ENCODE assay signal across 13 mouse cellular contexts in the genomic region with DNA sequence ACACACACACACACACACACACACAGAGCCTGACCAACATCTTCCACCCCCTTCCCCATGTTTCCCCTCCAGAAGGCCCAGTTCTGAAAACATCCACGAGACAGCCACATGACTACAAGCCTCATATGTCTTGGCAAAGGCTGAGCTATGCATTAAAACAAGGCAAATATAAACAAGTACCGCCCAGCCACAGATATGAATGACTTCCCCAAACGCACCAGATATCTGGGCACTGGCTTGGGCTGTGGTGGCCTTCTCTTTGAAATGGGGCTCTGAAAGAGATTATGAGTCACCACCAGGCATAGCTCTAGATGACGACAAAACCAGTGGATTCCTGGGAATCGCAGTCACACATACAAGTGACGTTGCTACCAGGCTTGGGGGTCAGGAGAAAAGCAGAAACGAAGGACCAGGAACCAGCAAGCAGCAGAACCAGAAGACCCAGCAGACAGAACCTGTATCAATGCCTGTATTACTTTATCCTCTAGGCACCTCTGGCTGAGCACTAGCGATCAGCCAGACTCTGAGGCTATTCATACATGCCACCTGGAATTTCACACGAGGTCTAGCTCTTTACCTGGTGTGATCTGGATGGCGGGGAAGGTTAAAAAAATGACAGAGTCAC. TPM values are rescaled to one million over a fixed set of nuclear protein-coding genes. Genes with fewer than 3 reads are reported as not detected.
DNase-seq lines count a peak whose midpoint lies in the region; ATAC-seq lines count a peak whose summit lies in the region.
"Had no signal": no experiment of that assay in that cellular context is flagged by ENCODE, and none has a peak within 500 bp of the region (broad histone marks: within the 10 kb centered on the region; RNA-seq: fewer than 3 reads in every experiment).

No protein-coding gene starts in this region.

- H3K27me3 ChIP-seq in forebrain, embryonic 10.5 days (ENCODE audit: poor library complexity, severe bottlenecking): no peaks in the 10 kb centered on the region
- H3K27me3 ChIP-seq in forebrain, embryonic 11.5 days (ENCODE audit: control insufficient read depth, insufficient read depth, low read length): no peaks in the 10 kb centered on the region
- H3K27me3 ChIP-seq in forebrain, embryonic 12.5 days: no peaks in the 10 kb centered on the region

- H3K36me3 ChIP-seq in forebrain, embryonic 10.5 days (replicated peaks): peaks cover 23% of the 10 kb centered on the region
- H3K36me3 ChIP-seq in forebrain, embryonic 11.5 days (ENCODE audit: control insufficient read depth, insufficient read depth, low read length): no peaks in the 10 kb centered on the region
- H3K36me3 ChIP-seq in forebrain, embryonic 12.5 days (replicated peaks): peaks cover 10% of the 10 kb centered on the region; the same call in 1 of the 2 replicates

- ATAC-seq in monocyte, adult 5-6 weeks (replicated peaks; ENCODE audit: insufficient number of reproducible peaks, low FRiP score, low TSS enrichment, poor library complexity, severe bottlenecking): peak; percentile 40
- no peak for ATAC-seq in forebrain, embryonic 11.5 days (replicated peaks; ENCODE audit: low FRiP score)
- no peak for ATAC-seq in forebrain, embryonic 12.5 days (ENCODE audit: low FRiP score)

- peak; percentile 34 for DNase-seq in adrenal gland, adult 8-10 months
- DNase-seq in adrenal gland, adult 18-20 months (ENCODE audit: low spot score in 2 of 2): no peak
- peak; percentile 67 for DNase-seq in NIH3T3 (ENCODE audit: low read depth)
- peak; percentile 62 for DNase-seq in liver
- DNase-seq in forebrain, embryonic 10.5 days (ENCODE audit: extremely low spot score, low spot score): no peak
- no peak for DNase-seq in forebrain, embryonic 11.5 days (ENCODE audit: low spot score)
- DNase-seq: cerebellum, postnatal 36 days; gastrocnemius, postnatal 25 days; kidney, postnatal 14 days; lung, postnatal 10 days had no signal

- H3K27ac ChIP-seq in forebrain, embryonic 10.5 days: no peak overlapping the region
- no peak overlapping the region for H3K27ac ChIP-seq in forebrain, embryonic 11.5 days (ENCODE audit: low read depth, low read length)
- H3K27ac ChIP-seq in forebrain, embryonic 12.5 days: no peak overlapping the region

- H3K4me2 ChIP-seq in forebrain, embryonic 11.5 days (ENCODE audit: low read depth, low read length, severe bottlenecking): no peak overlapping the region
- H3K4me2 ChIP-seq in forebrain, embryonic 12.5 days: no peak overlapping the region

- H3K9ac ChIP-seq in forebrain, embryonic 11.5 days (ENCODE audit: low read length): no peak overlapping the region
- no peak overlapping the region for H3K9ac ChIP-seq in forebrain, embryonic 12.5 days

- H3K4me3 ChIP-seq in forebrain, embryonic 10.5 days: no peak overlapping the region
- H3K4me3 ChIP-seq in forebrain, embryonic 11.5 days (ENCODE audit: low read depth, low read length): no peak overlapping the region
- no peak overlapping the region for H3K4me3 ChIP-seq in forebrain, embryonic 12.5 days (replicated peaks)
- H3K4me3 ChIP-seq: myocyte had no signal

- no peaks in the 10 kb centered on the region for H3K4me1 ChIP-seq in forebrain, embryonic 10.5 days
- H3K4me1 ChIP-seq in forebrain, embryonic 11.5 days (replicated peaks; ENCODE audit: control insufficient read depth, insufficient read depth, low read length): no peaks in the 10 kb centered on the region
- no peaks in the 10 kb centered on the region for H3K4me1 ChIP-seq in forebrain, embryonic 12.5 days

- WGBS in forebrain, embryonic 10.5 days: 94% methylated on average over 10 of the region's 10 CpGs
- 90% methylated on average over 10 of the region's 10 CpGs for WGBS in forebrain, embryonic 11.5 days
- 92% methylated on average over 10 of the region's 10 CpGs for WGBS in forebrain, embryonic 12.5 days

- no peaks in the 10 kb centered on the region for H3K9me3 ChIP-seq in forebrain, embryonic 10.5 days
- no peaks in the 10 kb centered on the region for H3K9me3 ChIP-seq in forebrain, embryonic 11.5 days (ENCODE audit: control insufficient read depth, low read length)
- no peaks in the 10 kb centered on the region for H3K9me3 ChIP-seq in forebrain, embryonic 12.5 days

RNA-seq across cellular contexts. Expression of a gene that starts 35.2 kb away (rescaled TPM):
- total RNA-seq in adrenal gland, adult 8-10 months (2022): 10 to 100 TPM; 28.0 to 49.4 (median 37.7) TPM
- 10 to 100 TPM; 21.8 to 23.2 TPM for total RNA-seq in adrenal gland, adult 18-20 months (2021)
- 51.8 to 93.0 TPM (median 58.5 TPM) in 3 replicates for total RNA-seq in monocyte, adult 5-6 weeks (2017)
- 7.8 and 8.0 TPM in 2 replicates for polyA plus RNA-seq in forebrain, embryonic 10.5 days (2016; fragmentation: Nextera tagmentation; extraction: Ambion mirVana)
- 11.6 TPM in 2 replicates for polyA plus RNA-seq in forebrain, embryonic 11.5 days (2014; fragmentation: Nextera tagmentation; extraction: Ambion mirVana)
- polyA plus RNA-seq in forebrain, embryonic 12.5 days (2016; fragmentation: Nextera tagmentation; extraction: Ambion mirVana): 9.6 and 10.6 TPM in 2 replicates

Comparison
In these comparisons a context has a peak if more than half of its experiments do, and no peak if none do; other contexts are left out.
1. DNase-seq: peak in adrenal gland, adult 8-10 months (single experiment), NIH3T3 (single experiment) and liver (single experiment); none in adrenal gland, adult 18-20 months (0 of 2), forebrain, embryonic 10.5 days (single experiment) and forebrain, embryonic 11.5 days (single experiment).